Mouse (Mus musculus): ENCODE results near the gene H2-Oa.
A peak's percentile ranks its signal among the peaks of the same experiment; 100 is the strongest.
"Not testable (repeated sequence)": the region's sequence is repeated elsewhere in the genome, so short reads cannot be mapped to it uniquely, and the experiment has no call there.

The H2-Oa gene

DNA sequence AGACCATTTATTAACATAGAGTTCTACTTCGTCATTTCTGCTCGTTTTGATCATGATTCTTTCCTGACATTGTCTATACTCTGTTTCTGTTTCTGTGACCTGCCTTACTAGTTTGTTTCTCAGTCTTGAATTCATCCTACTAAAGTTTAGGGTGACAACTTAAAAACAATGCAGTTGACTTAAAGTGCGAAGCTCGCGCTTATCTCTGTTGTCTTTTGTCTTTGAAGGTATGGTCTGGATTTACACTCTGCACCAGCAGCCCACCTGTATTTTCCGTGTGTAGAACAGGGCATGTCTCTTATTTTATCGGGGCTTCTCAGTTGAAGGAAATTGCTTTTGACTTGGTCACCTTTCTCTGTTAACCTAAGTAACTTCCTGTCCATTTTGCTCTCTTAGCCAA, 31.0 kb downstream of the H2-Oa start:
- DNase-seq, result no peak

DNA sequence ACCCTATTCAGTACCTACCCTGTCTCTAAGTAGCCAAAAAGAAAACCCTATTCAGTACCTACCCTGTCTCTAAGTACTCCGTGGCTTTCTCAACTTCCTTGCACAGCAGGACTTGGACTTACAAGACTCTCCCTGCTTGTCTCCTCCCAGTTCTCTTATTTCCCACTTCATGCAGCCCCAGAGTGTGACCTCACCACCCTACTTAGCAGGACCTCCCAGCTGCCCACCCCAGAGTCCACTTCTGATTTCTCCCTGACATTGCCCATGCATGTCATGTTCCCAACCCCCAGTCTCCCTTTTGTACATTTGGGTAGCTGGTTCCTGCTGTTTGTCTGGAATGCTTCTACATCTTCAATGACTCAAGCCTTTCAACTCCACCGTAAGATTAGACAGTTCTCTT, 31.4 kb downstream of the H2-Oa start:
- no peak for DNase-seq

DNA sequence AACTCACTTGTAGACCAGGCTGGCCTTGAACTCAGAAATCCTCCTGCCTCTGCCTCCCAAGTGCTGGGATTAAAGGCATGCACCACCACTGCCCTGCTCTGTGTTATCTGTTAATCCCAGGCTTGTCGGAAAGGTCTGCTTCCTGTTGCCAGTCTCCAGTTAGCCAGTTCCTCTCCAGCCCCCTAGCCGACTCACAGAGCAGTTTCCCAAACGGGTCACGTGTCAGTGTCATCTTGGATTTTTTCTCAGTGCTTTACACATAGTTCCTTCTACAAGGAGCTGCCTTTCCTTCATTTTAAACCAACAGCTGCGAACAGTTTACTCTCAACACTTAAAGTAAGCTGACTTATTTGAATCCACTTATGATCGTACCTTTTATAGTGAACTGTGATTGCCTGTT, 32.5 kb downstream of the H2-Oa start:
- no peak for DNase-seq

DNA sequence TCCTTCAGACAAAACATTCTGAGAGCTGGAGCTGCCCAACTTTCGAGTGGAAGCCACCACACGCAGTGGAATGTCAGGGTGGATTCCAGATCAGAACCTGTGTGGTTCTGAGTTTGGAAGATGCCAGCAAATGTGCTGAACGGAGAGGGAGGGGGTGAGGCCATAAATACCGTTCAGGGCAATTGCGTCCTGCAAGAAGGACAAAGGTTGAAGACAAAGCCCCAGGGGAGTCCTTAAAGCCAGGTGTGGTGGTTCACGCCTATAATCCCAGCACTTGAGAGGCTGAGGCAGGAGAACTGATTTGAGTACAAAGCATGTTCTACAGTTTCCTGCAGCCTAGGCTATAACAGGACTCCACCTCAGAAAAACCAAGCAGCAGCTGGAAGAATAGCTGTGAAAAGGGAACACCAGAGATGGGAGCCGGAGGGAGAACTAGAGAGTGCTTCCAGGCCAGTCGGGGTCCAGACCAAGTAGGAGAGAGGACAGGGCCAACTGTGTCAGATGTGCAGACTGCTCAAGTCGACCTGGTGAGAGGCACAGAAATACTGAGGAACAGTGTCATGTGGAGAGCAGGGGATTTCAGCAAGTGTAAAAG, 34.8 kb downstream of the H2-Oa start:
- DNase-seq, result no peak

DNA sequence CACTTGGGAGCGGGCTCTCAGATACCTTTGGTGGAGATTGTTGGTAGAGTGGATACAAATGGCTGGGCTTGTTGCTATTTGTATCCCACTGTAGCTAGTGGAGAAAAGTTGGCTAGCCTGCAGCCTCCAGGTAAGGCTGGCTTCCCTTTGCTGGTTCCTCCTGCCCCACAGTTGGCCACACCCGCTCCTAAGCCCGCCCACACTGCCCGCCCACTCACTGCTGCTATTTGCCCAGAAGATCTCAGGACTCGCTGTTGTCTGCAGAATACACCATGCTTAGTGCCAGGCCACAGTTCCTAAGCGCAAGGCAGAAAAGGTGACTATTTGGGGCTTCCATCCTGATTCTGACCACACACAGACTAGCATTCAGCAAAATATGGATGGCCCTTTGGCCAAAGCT, 35.3 kb downstream of the H2-Oa start:
- DNase-seq, result peak; percentile 69 to 75

DNA sequence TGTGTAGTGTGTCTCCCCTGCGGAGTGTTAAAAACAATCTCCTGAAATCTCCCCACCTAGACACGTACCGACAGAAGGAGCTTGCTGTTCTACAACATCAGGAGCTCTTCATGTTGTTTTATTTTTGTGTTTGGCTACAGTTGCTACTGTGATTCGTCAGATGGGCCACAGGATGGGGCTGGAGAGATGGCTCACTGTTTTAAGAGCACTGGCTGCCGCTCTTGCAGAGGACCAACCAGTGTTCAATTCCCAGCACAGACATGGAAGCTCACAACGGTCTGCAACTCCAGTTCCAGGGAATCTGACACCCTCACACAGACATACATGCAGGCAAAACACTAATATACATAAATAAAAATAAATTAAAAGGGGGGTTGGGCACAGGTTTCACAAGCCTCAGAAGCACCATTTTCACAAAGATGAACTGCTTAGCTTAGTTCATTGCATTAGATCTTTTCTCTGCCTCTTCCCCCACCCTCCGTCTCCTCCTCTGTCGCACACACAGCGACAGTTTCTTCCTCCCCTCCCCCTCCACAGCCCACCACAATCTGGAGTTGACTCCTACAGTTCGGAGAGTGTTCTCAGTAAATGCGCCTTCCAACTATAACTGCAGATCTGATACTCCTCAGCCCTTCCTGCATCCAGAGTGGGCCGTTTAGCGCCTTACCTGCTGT, 36.3 kb downstream of the H2-Oa start:
- DNase-seq, result peak; percentile 43 to 66

DNA sequence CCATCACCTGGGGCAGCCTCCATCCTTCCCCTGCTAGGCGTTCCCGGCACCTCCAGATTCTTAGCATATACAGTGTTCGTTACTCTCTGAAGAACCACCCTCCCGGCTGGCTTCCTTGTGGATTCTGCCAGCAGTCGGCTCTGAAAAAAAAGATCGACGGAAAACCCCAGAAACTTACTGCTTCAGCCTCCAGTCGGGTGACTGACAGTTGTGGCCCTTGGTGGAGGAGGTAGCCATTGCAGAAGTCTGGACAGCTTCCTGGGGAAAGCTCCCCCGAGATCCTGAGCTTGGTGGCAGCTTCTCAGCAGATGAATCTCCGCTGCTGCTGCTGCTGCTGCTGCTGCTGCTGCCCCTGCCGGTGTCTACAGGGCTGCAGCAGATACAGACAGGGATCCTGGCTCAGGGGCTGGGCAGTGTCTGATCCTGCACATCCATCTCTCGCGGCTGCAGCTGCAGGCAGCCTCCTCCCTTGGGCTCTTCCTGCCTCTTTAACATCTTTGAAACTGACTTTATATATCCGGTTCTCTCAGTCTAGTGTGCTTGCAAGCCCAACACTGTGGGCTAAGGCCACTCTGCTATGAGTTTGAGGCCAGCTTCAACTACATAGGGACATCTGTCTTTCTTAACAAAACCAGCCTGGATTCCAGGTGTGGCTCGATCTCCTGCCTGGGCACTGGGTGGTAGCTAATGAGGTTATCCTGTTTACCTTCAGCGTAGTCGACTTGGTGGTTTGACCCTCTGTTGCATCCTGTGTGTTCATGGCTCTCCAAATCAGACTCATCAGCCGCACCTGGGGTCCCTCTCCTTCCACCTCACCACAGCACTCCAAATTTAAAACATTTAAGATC, 37.0 kb downstream of the H2-Oa start:
- peak; percentile 61 to 73 for DNase-seq

DNA sequence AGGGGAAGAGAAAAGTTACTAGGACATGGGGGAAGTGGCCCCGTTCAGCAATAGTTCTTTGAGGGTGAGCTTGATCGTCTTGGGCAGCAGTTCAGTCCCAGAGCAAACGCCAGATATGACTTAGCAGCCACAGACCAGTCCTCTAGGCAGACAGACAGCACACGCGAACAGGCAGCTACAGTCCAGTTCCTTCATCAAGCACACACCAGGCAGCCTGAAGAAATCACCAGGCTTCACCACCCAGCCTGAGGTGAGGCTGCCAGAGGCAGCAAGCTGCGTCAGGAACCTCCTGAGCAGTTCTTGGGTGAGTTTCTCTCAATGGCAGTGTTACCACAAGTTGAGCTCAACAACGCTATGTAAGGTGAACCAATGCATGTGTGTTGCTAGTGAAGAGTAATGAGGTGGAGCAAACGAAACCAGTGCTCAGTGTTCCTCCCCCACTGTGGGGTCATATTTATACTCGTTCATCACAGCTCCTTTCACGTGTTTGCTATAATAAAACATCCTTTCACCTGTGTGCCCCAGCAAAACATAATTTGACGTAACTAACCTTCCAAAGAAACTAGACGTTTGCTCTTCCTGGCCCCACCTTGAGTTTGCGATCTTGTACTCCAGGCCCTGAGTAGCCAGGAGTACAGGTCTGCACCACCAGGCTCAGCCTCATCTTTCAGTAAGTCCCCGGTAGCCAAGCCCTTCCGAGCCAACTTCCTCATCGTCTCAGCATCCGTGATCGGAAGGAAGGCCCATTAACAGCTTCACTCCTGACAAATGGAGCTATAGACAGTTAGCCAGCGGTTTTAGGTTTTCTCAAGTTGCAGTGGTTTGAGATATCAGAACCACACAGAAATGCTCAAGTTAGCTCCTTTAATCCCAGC, 38.2 kb downstream of the H2-Oa start:
- no peak for DNase-seq

DNA sequence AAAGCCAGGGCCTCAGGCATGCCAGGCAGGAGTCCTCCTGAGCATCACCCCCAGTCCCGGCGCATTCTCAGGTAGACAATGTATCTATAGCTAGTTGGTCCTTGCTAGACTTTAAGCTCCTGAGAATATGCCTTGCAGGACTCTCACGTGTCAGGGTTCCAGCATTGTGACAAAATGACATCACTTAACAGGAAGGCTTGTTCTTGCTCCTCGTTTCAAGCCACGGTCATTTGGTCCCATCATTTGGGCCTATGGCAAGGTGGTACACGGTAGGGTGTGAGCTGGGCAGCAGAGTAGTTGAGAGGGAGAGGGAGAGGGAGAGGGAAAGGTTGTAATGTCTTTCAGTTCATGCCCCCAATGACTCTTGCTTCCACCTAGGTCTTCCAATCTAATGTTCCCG, 39.8 kb downstream of the H2-Oa start:
- no peak for DNase-seq

DNA sequence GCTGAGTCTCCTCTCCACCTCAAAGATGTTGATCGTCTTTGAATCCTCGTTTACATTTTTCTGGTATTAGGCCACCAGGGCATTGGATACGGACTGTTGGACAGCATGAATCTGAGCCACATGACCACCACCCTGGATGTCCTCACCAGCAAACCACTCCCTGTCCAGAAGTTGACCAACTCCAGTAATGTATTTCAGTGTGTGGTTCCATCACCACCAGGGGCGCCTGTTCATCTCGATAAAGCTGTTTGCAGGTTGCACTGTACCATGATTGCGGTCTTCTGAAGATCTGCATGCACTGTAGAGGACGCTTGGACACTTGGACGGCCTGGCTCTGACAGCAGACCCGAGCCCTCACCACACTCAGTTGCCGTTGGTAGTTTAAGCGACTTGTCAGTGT, 41.1 kb downstream of the H2-Oa start:
- no peak for DNase-seq

DNA sequence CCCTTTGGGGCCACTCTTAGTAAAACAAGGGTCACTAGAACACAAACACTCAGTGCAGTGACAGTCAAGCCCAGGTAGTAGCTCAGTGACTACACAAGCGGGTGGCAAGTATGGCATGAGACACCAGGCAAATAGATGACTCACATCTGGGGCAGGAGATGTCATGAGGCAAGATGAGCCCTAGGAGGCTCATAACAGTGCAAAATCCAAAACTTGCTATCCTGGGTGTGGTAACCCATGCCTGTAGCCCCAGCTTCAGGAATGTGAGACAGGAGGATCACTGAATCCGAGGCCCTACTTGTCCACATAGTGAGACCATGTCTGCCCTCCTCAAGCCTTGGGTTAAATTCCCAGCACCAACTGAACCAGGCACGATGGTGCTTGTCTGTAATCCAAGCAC, 42.3 kb downstream of the H2-Oa start:
- no peak for DNase-seq

DNA sequence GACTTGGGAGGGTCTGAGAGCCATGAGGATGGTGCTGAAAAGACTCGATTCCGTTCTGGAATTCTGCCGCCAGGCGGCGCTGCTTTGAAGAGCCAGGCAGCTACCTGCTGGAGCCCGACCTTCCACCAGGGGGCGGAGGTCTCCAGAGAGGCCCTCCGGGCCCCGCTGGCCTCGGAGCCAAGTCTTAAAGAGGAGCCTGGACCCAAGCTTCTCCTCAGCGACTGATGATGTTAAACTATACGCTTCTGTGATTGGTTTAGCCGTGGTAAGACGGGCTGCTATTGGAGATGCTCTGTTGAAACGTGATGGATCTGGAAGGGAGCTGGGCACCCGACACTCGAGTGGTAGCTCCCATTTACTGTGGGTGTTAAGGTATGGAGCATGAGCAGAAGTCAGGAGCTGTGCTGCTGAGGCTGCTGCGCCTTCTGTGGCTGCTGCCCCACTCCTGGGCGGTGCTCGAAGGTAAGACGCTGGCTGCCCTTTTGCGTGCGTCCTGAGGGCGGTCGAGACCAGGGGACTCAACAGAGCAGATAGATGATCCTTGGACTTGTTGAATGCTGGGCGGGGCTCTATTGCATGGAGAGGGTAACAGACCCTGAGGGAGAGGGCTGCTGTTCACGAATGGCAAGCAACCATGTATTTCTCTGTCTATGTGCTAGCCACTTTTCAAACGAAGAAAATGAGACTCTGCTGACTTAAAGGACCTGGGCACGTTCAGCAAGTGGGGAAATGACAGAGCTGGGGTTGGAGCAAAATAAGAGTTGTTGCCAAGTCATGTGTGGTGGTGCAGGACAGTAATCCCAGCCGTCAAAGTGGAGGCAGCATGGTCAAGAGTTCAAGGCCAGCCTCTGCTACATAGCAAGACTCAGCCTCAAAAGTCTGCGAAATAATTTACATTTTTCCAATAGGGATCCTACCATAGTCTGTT, 43.4 kb downstream of the H2-Oa start:
- DNase-seq, result peak; percentile 96 to 99

DNA sequence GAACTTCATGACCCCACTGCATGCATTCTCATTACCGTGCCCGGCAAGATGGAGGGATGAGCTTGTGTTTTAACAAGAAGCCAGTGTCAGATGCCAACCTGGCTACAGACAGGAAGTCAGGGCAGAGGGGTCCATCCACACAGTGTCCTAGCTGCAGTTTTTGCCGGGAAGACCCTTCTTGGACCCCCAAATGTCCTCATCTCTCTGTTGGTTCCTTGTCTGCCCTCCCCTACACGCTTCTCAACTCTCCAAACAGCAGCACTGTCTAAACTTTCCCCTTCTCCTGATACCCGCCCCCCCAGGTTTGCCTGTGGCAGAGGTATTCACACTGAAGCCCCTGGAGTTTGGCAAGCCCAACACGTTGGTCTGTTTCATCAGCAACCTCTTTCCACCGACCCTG, 45.5 kb downstream of the H2-Oa start:
- DNase-seq, result no peak

DNA sequence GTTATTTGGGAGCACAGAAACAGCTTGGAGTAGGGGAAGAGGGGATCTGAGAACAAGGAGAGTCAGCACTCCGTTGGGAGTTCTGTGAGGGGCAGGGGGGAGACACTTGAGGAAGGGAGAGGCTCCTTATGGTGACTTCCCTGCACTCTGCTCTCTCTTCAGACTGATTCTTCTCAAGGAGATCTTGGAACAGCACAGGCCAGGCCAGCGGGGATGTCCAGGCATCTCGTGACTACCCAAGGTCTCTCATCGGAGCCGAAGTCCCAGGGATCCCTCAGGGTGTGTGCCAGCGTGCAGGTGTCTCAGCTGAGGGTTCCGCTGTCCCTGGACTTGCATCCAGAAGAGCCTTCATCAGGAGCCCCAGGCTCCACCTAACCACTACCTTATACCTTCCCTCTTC, 46.5 kb downstream of the H2-Oa start:
- DNase-seq, result no peak

DNA sequence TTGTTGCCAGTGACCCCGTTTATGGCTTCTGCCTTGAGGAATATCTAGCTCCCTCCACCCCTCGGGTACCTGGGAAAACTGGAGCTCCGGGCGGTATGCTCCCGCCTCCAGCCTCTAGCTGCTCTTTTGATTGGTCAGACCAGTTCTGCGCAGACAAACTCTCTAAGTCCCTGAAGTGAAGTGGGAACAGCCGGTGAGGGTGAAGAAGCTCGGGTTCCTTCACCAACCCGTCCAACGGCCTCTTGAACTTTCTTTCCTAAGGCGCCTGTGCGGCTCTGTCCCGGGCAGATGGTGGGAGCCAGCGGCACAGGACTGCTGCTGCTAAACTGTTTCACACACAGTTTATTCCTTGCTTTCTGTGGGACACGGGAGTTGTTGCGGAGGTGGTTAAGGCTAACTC, 47.3 kb downstream of the H2-Oa start:
- DNase-seq, result no peak

DNA sequence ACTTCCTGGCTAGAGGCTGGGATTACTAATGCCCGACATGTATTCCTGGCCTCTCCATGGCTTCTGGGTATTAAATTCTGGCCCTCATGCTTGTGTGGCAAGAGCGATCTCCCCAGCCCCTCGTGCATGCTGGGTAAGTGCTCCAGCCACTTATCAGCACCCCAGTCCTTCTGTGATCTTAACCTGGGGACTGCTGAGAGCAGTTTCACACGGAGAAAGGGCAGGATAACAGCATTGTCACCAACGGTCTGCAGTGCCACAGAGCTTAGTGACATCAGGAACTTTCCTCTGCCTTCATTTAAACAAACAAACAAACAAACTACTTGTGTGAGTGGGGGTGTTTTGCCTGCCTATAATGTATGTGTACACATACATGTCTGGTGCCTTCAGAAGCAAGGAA, 48.1 kb downstream of the H2-Oa start:
- no peak for DNase-seq

DNA sequence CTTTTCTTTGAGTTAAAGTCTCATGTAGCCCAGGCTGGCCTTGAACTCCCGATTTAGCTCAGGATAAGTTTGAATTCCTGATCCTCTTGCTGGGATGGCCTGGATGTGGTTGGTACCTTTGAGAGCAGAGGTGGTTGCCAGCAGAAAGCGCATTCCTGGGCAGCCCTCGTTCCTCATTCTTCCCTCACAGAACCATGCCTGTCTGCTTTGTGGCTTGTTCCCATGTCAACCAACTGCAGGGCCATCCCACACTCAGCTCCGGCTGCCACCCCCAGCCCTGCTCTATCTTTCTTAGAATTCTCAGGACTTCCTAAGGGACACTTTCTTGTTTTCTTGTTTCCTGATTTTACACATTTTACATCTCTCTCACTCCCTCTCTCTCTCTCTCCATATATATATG, 49.3 kb downstream of the H2-Oa start:
- DNase-seq, result no peak

DNA sequence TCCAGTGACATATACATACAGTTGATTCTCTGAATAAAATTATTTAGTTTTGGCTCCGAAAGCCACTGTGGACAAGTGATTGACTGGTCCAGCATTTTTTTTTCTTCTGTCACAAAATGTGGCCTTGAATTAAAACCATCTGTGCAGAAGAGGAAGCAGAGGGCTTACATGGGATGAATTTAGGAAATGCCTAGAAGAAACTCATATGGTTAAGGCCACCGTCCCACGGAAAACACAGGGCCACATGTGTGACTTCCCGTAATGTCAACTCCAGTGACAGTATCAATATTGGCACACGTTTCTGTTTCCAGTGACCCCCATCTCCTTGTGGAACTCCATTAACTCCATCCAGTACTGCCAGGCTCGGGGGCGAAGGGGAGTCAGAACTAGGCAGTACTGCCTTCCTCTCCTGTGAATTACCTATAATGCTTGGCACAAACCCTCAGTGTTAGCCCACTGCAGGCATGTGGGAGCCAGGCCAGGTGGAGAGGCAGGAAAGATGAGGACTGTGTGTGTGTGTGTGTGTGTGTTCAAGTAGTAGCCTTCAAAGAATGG, 50.4 kb downstream of the H2-Oa start:
- DNase-seq, result no peak

DNA sequence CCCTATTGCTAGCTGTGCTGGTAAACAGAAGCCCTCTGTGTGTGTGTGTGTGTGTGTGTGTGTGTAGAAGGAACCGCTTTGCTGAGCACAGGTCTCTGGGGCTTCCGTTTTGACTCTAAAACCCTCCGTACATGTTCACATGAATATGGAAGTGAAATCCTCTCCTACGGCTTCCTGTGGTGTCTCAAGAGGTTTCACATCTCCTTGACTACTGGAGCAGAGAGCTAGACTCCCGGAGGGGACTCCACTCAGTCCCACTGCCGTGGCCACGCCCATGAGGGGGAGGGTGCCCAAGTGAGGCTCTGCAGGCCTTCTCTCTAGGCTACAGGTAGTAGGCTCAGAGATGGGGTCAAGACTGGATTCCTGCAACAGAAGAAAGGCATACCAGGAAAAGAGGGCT, 50.9 kb downstream of the H2-Oa start, which contains the start of gene H2-DMb2:
Gene H2-DMb2, plus strand, starts transcription at position 275 of the 400 bp plus-strand sequence.
- peak; percentile 87 to 90 for DNase-seq

DNA sequence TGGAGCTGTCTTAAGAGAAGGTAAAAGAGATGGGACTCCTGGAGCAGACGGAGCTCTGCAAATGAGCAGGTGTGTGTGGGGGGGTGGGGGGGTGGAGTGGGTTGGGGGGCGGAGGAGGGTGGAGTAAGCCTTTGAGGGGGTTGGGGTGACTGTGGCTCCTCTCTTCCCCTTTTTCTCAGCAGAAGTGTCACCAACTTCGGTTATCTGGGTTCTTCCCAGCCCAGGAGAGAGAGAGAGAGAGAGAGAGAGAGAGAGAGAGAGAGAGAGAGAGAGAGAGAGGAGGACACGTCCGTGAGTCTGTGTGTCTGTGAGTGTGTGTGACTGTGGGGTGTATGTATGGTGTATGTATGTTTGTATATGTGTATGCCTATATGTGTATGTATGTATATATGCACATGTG, 51.3 kb downstream of the H2-Oa start:
- DNase-seq, result peak in 1 of 2 experiments; percentile 42

DNA sequence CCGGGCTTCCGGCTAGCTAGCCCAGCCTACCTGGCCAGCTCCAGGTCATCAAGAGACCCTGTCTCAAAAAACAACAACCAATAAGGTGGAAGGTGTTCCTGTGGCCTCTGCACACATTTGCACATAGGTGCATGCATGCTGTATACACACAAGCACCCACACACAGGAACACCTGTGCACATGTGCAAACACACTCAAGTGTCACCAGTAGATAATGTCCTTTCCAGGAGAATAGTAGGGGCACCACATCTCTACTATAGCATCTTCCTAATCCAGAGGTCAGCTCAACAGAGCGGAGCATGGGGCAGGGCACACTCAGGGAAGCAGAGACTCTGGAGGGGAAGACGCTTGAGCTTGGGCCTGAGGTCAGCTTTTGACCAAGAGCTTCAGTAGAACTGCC, 52.1 kb downstream of the H2-Oa start:
- DNase-seq, result not testable (repeated sequence)

Data from thymus, postnatal 36 days (tissue).